ENCODE assay signal across 25 mouse cellular contexts in the genomic region with DNA sequence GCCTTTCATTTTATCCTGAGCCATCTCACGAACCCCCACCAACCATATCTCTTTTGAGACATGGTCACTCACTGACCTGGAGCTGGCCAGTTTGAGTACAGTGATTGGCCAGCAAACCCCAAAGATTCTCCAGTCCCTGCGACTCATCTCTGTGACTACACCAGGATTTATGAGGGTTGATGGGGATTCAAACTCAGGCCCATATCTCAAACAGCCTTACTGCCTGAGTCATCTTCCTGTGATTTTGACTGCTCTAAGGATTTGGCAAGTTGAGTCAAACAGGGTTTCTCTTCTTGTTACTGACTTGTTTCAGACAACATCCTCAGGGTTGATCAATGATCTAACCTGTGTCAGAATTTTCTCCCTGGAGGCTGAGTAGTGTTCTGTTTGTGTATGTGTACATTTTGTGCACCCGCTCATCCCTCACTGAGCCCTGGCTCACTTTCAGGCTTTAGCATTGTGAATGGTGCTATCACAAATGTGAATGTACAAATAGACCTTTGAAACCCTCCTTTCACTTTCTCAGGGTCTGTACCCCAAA.
A peak's percentile ranks its signal among the peaks of the same experiment; 100 is the strongest.
DNase-seq lines count a peak whose midpoint lies in the region; ATAC-seq and TF ChIP-seq lines count a peak whose summit lies in the region.
"Had no signal": no experiment of that assay in that cellular context is flagged by ENCODE, and none has a peak within 500 bp of the region (broad histone marks: within the 10 kb centered on the region; RNA-seq: fewer than 3 reads in every experiment).

No protein-coding gene starts in this region.

- no peak for TF ChIP-seq CTCF in kidney, adult 2 months (conservative IDR thresholded peaks at IDR 0.05; ENCODE audit: insufficient read depth, insufficient read length, low read depth, low read length)

- DNase-seq in kidney, adult 2 months, result no peak
- DNase-seq in kidney, postnatal 14 days, result no peak
- no peak for DNase-seq in lung, postnatal 14 days
- peak; percentile 38 for DNase-seq in CD4-positive, CD25-positive, alpha-beta regulatory T cell, adult 2 months (ENCODE audit: low read depth, low spot score)
- DNase-seq in induced T-regulatory cell, adult 2 months (ENCODE audit: low read depth), result peak; percentile 72
- DNase-seq in left cerebral cortex, postnatal 4 days, result no peak
- no peak for DNase-seq in cerebellum, adult 8-10 months
- DNase-seq: adrenal gland, adult 2 months; cerebellum, adult 9-10 months; kidney, postnatal 4 days; layer of hippocampus, adult 9-11 months; thymus, postnatal 25 days had no signal

- H3K9ac ChIP-seq in lung, embryonic 16.5 days (ENCODE audit: low read length), result no peak overlapping the region
- H3K9ac ChIP-seq: forebrain, embryonic 13.5 days; heart, embryonic 13.5 days; limb, embryonic 15.5 days; liver, embryonic 15.5 days; neural tube, embryonic 15.5 days; stomach, embryonic 15.5 days had no signal

- H3K27ac ChIP-seq in kidney, adult 2 months (ENCODE audit: insufficient read depth, low read depth, low read length), result peak overlapping the region; percentile 26; the same call in 1 of the 2 replicates
- H3K27ac ChIP-seq in lung, embryonic 16.5 days (ENCODE audit: low read length), result no peak overlapping the region
- H3K27ac ChIP-seq: forebrain, embryonic 13.5 days; heart, embryonic 13.5 days; left cerebral cortex, adult 2 months; limb, embryonic 15.5 days; liver, embryonic 15.5 days; macrophage; neural tube, embryonic 15.5 days; stomach, embryonic 15.5 days had no signal

- peak overlapping the region; percentile 36; the same call in 1 of the 2 replicates for H3K4me2 ChIP-seq in lung, embryonic 16.5 days (ENCODE audit: low read depth, low read length)
- H3K4me2 ChIP-seq: forebrain, embryonic 13.5 days; limb, embryonic 15.5 days; liver, embryonic 15.5 days; neural tube, embryonic 15.5 days; stomach, embryonic 15.5 days had no signal

- no peaks in the 10 kb centered on the region for H3K27me3 ChIP-seq in kidney, adult 2 months (replicated peaks; ENCODE audit: control insufficient read depth, insufficient read depth, low read length)
- no peaks in the 10 kb centered on the region for H3K27me3 ChIP-seq in lung, embryonic 16.5 days (ENCODE audit: control insufficient read depth, insufficient read depth, low read depth, low read length)
- H3K27me3 ChIP-seq: CH12.LX; forebrain, embryonic 13.5 days; heart, embryonic 13.5 days; limb, embryonic 15.5 days; liver, embryonic 15.5 days; neural tube, embryonic 15.5 days; stomach, embryonic 15.5 days had no signal

- H3K4me1 ChIP-seq in kidney, adult 2 months (ENCODE audit: control insufficient read depth, insufficient read depth, low read length), result peaks cover 9% of the 10 kb centered on the region; the same call in 1 of the 2 replicates
- peaks cover 3% of the 10 kb centered on the region for H3K4me1 ChIP-seq in lung, embryonic 16.5 days (replicated peaks; ENCODE audit: control insufficient read depth, insufficient read depth, low read length)
- H3K4me1 ChIP-seq: forebrain, embryonic 13.5 days; liver, embryonic 15.5 days; neural tube, embryonic 15.5 days had no signal

- no peaks in the 10 kb centered on the region for H3K36me3 ChIP-seq in kidney, adult 2 months (ENCODE audit: control insufficient read depth, insufficient read depth, low read length)
- no peaks in the 10 kb centered on the region for H3K36me3 ChIP-seq in lung, embryonic 16.5 days (ENCODE audit: control insufficient read depth, insufficient read depth, low read length)
- H3K36me3 ChIP-seq: G1E; heart, embryonic 13.5 days; limb, embryonic 15.5 days; liver, embryonic 15.5 days; neural tube, embryonic 15.5 days; stomach, embryonic 15.5 days had no signal

- H3K9me3 ChIP-seq in lung, embryonic 16.5 days (ENCODE audit: control insufficient read depth, low read length), result no peaks in the 10 kb centered on the region
- H3K9me3 ChIP-seq: forebrain, embryonic 13.5 days; G1E; heart, embryonic 13.5 days; limb, embryonic 15.5 days; liver, embryonic 15.5 days; neural tube, embryonic 15.5 days; stomach, embryonic 15.5 days had no signal

- no peak for ATAC-seq in lung, embryonic 16.5 days (ENCODE audit: low read depth)
- ATAC-seq: forebrain, embryonic 13.5 days; hindbrain, embryonic 16.5 days; intestine, postnatal 0 days had no signal

- H3K4me3 ChIP-seq in kidney, adult 2 months (ENCODE audit: insufficient read depth, low read depth, low read length), result 0 out of 2 replicates have a peak overlapping the region, but pooled peaks have one; percentile 0
- no peak overlapping the region for H3K4me3 ChIP-seq in lung, embryonic 16.5 days (ENCODE audit: low read length)
- H3K4me3 ChIP-seq: forebrain, embryonic 13.5 days; left cerebral cortex, adult 2 months; limb, embryonic 15.5 days; liver, embryonic 15.5 days; neural tube, embryonic 15.5 days; stomach, embryonic 15.5 days had no signal

- intact Hi-C loops in left cerebral cortex, postnatal 4 days (cut with DNase I), result no loop called here

- 70% methylated on average over 3 of the region's 3 CpGs for whole genome bisulfite sequencing in kidney, adult 2 months
- WGBS in lung, embryonic 16.5 days, result 68% methylated on average over 3 of the region's 3 CpGs

- TF ChIP-seq POLR2A in kidney, adult 2 months (IDR thresholded peaks at IDR 0.05; ENCODE audit: low read depth, low read length), result no peak

Comparison
In these comparisons a context has a peak if more than half of its experiments do, and no peak if none do; other contexts are left out.
1. DNase-seq: peak in CD4-positive, CD25-positive, alpha-beta regulatory T cell, adult 2 months (single experiment) and induced T-regulatory cell, adult 2 months (single experiment); none in kidney, adult 2 months (single experiment), kidney, postnatal 14 days (single experiment), lung, postnatal 14 days (single experiment), left cerebral cortex, postnatal 4 days (single experiment) and cerebellum, adult 8-10 months (single experiment).